8 mouse cellular contexts compared by ENCODE assay signal in the genomic region with DNA sequence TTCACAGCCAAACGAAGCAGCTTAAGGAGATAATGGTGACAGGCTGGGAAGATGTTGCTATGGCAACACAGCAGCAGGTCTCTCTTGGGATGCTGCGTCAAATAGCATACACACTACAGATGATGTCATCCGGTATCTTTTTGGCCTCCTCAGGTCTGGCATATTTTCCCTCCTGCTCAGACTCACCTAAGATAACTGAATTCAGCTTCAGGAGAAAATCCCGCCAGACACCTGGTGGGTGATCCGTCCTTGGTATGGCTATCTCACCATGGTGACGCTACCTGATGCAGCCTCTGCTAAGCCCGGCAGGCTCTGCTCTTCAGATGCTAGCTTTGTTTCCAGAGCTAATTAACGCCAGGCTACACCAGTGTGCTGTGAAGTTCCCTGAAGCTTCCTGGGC. TPM values are rescaled to one million over a fixed set of nuclear protein-coding genes. Genes with fewer than 3 reads are reported as not detected.
DNase-seq lines count a peak whose midpoint lies in the region; ATAC-seq and TF ChIP-seq lines count a peak whose summit lies in the region.
"Had no signal": no experiment of that assay in that cellular context is flagged by ENCODE, and none has a peak within 500 bp of the region (broad histone marks: within the 10 kb centered on the region; RNA-seq: fewer than 3 reads in every experiment).

No protein-coding gene starts in this region.

- peaks cover 4% of the 10 kb centered on the region for H3K27me3 ChIP-seq in heart, embryonic 11.5 days (ENCODE audit: control insufficient read depth, insufficient read depth, low read length)

- no peak for TF ChIP-seq POLR2A in cortical plate, adult 2 months (IDR thresholded peaks at IDR 0.05; ENCODE audit: extremely low read depth, insufficient read depth, low read length)

- TF ChIP-seq CTCF in cortical plate, adult 2 months (IDR thresholded peaks at IDR 0.05; ENCODE audit: extremely low read depth, insufficient read depth, low read length): no peak

- no peak overlapping the region for H3K9ac ChIP-seq in heart, embryonic 11.5 days (ENCODE audit: low read depth, low read length)

- no peak for ATAC-seq in heart, embryonic 11.5 days (replicated peaks; ENCODE audit: insufficient number of reproducible peaks, low FRiP score, low TSS enrichment)

- intact Hi-C loops in left cerebral cortex, postnatal 36 days (cut with DNase I): no loop called here
- intact Hi-C loops in heart, postnatal 14 days (cut with DNase I): loop anchor here (5.0 kb wide), 1 partner anchor 91 kb away; no protein-coding TSS in a partner anchor

- H3K4me1 ChIP-seq in cortical plate, adult 2 months (ENCODE audit: control insufficient read depth, insufficient read depth, low read length): peaks cover 11% of the 10 kb centered on the region
- H3K4me1 ChIP-seq in heart, embryonic 11.5 days (ENCODE audit: control insufficient read depth, insufficient read depth, low read length): peaks cover 12% of the 10 kb centered on the region; the same call in 1 of the 2 replicates

- DNase-seq in frontal cortex, adult 2 months (ENCODE audit: extremely low spot score in 1 of 2, low spot score in 1 of 2): peak; percentile 80 to 81
- DNase-seq in left cerebral cortex, postnatal 36 days (ENCODE audit: low spot score in 2 of 2): peak; percentile 63 to 65
- DNase-seq in right cerebral cortex, postnatal 10 days (ENCODE audit: low spot score in 2 of 2): peak; percentile 81 to 94
- DNase-seq in spleen, adult 12 weeks (ENCODE audit: low spot score): no peak
- no peak for DNase-seq in heart, postnatal 14 days

- H3K4me2 ChIP-seq in heart, embryonic 11.5 days: no peak overlapping the region

- H3K9me3 ChIP-seq in heart, embryonic 11.5 days (replicated peaks; ENCODE audit: control insufficient read depth, low read length): no peaks in the 10 kb centered on the region

- H3K4me3 ChIP-seq in cortical plate, adult 2 months (ENCODE audit: insufficient read depth, low read length): no peak overlapping the region
- no peak overlapping the region for H3K4me3 ChIP-seq in heart, embryonic 11.5 days (ENCODE audit: low read depth, low read length)
- H3K4me3 ChIP-seq: myocyte had no signal

- H3K36me3 ChIP-seq in heart, embryonic 11.5 days (ENCODE audit: control insufficient read depth, insufficient read depth, low read length): no peaks in the 10 kb centered on the region

- 19% methylated on average over 8 of the region's 8 CpGs for WGBS in heart, embryonic 11.5 days (ENCODE audit: insufficient replicate concordance)

- H3K27ac ChIP-seq in cortical plate, adult 2 months (ENCODE audit: insufficient read depth, low read length): peak overlapping the region; percentile 58
- H3K27ac ChIP-seq in heart, embryonic 11.5 days (ENCODE audit: low read depth, low read length): no peak overlapping the region

RNA-seq across cellular contexts. Expression of a gene that starts 12.8 kb away (rescaled TPM):
- polyA plus RNA-seq in cortical plate, adult 2 months (2012; rRNA removed): 0.83 and 1.2 TPM in 2 replicates
- polyA plus RNA-seq in frontal cortex, adult 2 months (2012; rRNA removed): 1.1 and 1.5 TPM in 2 replicates
- under 1 TPM; 0.32 to 0.68 TPM for total RNA-seq in left cerebral cortex, postnatal 36 days (2021)
- under 1 TPM; 0.26 to 0.27 TPM for total RNA-seq in heart, postnatal 14 days (2021)
- 0.73 and 0.79 TPM in 2 replicates for polyA plus RNA-seq in heart, embryonic 11.5 days (2014; fragmentation: Nextera tagmentation; extraction: Ambion mirVana)

RNA-seq across cellular contexts. Expression of a gene that starts 31.3 kb away (rescaled TPM):
- 34.3 and 40.8 TPM in 2 replicates for polyA plus RNA-seq in cortical plate, adult 2 months (2012; rRNA removed)
- 23.2 and 27.8 TPM in 2 replicates for polyA plus RNA-seq in frontal cortex, adult 2 months (2012; rRNA removed)
- total RNA-seq in left cerebral cortex, postnatal 36 days (2021): 10 to 100 TPM; 14.4 to 23.3 TPM
- total RNA-seq in heart, postnatal 14 days (2021): under 1 TPM; 0.24 to 0.69 TPM
- polyA plus RNA-seq in heart, embryonic 11.5 days (2014; fragmentation: Nextera tagmentation; extraction: Ambion mirVana): 0.39 TPM in 1 of 2 replicates, not detected in the other

RNA-seq across cellular contexts. Expression of a gene that starts 57.7 kb away (rescaled TPM):
- 117 and 124 TPM in 2 replicates for polyA plus RNA-seq in cortical plate, adult 2 months (2012; rRNA removed)
- 117 and 134 TPM in 2 replicates for polyA plus RNA-seq in frontal cortex, adult 2 months (2012; rRNA removed)
- total RNA-seq in left cerebral cortex, postnatal 36 days (2021): 10 to 100 TPM; 48.0 to 71.2 TPM
- 10 to 100 TPM; 16.7 to 21.2 TPM for total RNA-seq in heart, postnatal 14 days (2021)
- polyA plus RNA-seq in heart, embryonic 11.5 days (2014; fragmentation: Nextera tagmentation; extraction: Ambion mirVana): 66.9 and 71.5 TPM in 2 replicates

Comparison
In these comparisons a context has a peak if more than half of its experiments do, and no peak if none do; other contexts are left out.
1. DNase-seq: peak in frontal cortex, adult 2 months (2 of 2), left cerebral cortex, postnatal 36 days (2 of 2) and right cerebral cortex, postnatal 10 days (2 of 2); none in spleen, adult 12 weeks (single experiment) and heart, postnatal 14 days (0 of 2).
2. RNA of a gene that starts 31.3 kb away (polyA plus RNA-seq): 34.3 to 40.8 TPM in cortical plate, adult 2 months and 23.2 to 27.8 TPM in frontal cortex, adult 2 months; 0.39 TPM in heart, embryonic 11.5 days; every median in the first group is over 10 times any median in the second.